Mouse (Mus musculus): ENCODE measurements around the gene Ykt6. TPM values are rescaled to one million over a fixed set of nuclear protein-coding genes. Genes with fewer than 3 reads are reported as not detected.

Gene Ykt6
- total and polyA plus RNA-seq, 3 experiments = 79.8 to 117 (median 95.8) TPM

- no peak overlapping the region for H3K27ac ChIP-seq (ENCODE audit: insufficient read depth, low read depth)
- no peaks in the 10 kb centered on the region for H3K9me3 ChIP-seq (replicated peaks; ENCODE audit: low read length)
- peaks cover 34% of the 10 kb centered on the region for H3K79me2 ChIP-seq (replicated peaks; ENCODE audit: control insufficient read depth, extremely low read depth, insufficient read depth, poor library complexity, severe bottlenecking)
- DNase-seq (ENCODE audit: extremely low read depth) = no peak
- dilution Hi-C loops (cut with MboI; ENCODE audit: extremely low pct_ligation_motif_present, extremely low pct_unique_long_range_greater_than_20kb, low sequenced_read_pairs) = no loop called here
- in situ Hi-C loops (cut with MboI; ENCODE audit: low pct_ligation_motif_present, low pct_unique_long_range_greater_than_20kb, low sequenced_read_pairs) = no loop called here
- H3K9ac ChIP-seq (ENCODE audit: insufficient read depth, low read depth) = no peak overlapping the region
- no peak overlapping the region for H3K4me2 ChIP-seq (ENCODE audit: insufficient read depth, low read depth, poor library complexity, severe bottlenecking)
- TF ChIP-seq ZC3H11A (IDR thresholded peaks at IDR 0.05; ENCODE audit: low read depth, low read length) = no peak
- TF ChIP-seq POLR2AphosphoS2 (IDR thresholded peaks at IDR 0.05; ENCODE audit: low read depth, low read length) = no peak
- no peak for TF ChIP-seq NELFE (IDR thresholded peaks at IDR 0.05; ENCODE audit: low read depth, low read length)
- no peak for TF ChIP-seq ETS1 (conservative IDR thresholded peaks at IDR 0.05; ENCODE audit: low read depth, low read length)
- TF ChIP-seq TCF12 (IDR thresholded peaks at IDR 0.05; ENCODE audit: low read depth, low read length) = no peak
- TF ChIP-seq CHD2 (IDR thresholded peaks at IDR 0.05; ENCODE audit: low read length) = no peak
- TF ChIP-seq ELF1 (IDR thresholded peaks at IDR 0.05; ENCODE audit: low read depth, low read length) = no peak
- TF ChIP-seq ZNF384 (IDR thresholded peaks at IDR 0.05; ENCODE audit: low read depth, low read length) = no peak
- TF ChIP-seq MYC (IDR thresholded peaks at IDR 0.05; ENCODE audit: low read depth, low read length) = no peak
- no peak for TF ChIP-seq GABPA (IDR thresholded peaks at IDR 0.05; ENCODE audit: insufficient replicate concordance, low read depth, low read length)
- TF ChIP-seq JUN (IDR thresholded peaks at IDR 0.05; ENCODE audit: insufficient read depth, low read depth, low read length) = no peak
- TF ChIP-seq PAX5 (IDR thresholded peaks at IDR 0.05; ENCODE audit: low read length) = no peak
- H3K27me3 ChIP-seq (replicated peaks) = no peaks in the 10 kb centered on the region
- H3K4me3 ChIP-seq (replicated peaks in 1 of 3; ENCODE audit: low read depth in 2 of 3, low read length in 2 of 3, poor library complexity in 1 of 3) = no peak overlapping the region
- peaks cover 9 to 21% of the 10 kb centered on the region in 2 experiments for H3K4me1 ChIP-seq (ENCODE audit: control insufficient read depth in 1 of 2, insufficient read depth in 2 of 2)
- H3K36me3 ChIP-seq (replicated peaks in 1 of 2; ENCODE audit: control insufficient read depth in 1 of 2, insufficient read depth in 1 of 2, low read length in 1 of 2) = peaks cover 60 to 76% of the 10 kb centered on the region in 2 experiments
Observed at GRCm38 (mm10) chr11:5960051-5960450, 4.6 kb downstream of the Ykt6 start.

- in situ Hi-C loops (cut with MboI; ENCODE audit: low pct_ligation_motif_present, low pct_unique_long_range_greater_than_20kb, low sequenced_read_pairs) (no loop called here), dilution Hi-C loops (cut with MboI; ENCODE audit: extremely low pct_ligation_motif_present, extremely low pct_unique_long_range_greater_than_20kb, low sequenced_read_pairs) (no loop called here)
- H3K9ac ChIP-seq (ENCODE audit: insufficient read depth, low read depth) = no peak overlapping the region
- no peaks in the 10 kb centered on the region for H3K4me1 ChIP-seq (ENCODE audit: control insufficient read depth in 1 of 2, insufficient read depth in 2 of 2)
- H3K4me2 ChIP-seq (ENCODE audit: insufficient read depth, low read depth, poor library complexity, severe bottlenecking) = no peak overlapping the region
- H3K27ac ChIP-seq (ENCODE audit: insufficient read depth, low read depth) = no peak overlapping the region
- TF ChIP-seq CTCF (conservative IDR thresholded peaks at IDR 0.05 in 1 of 2, IDR thresholded peaks at IDR 0.05 in 1 of 2; ENCODE audit: low read depth in 2 of 2, low read length in 2 of 2) (no peak), USF1 (IDR thresholded peaks at IDR 0.05; ENCODE audit: low read depth, low read length) (no peak), MAZ (IDR thresholded peaks at IDR 0.05; ENCODE audit: low read depth, low read length) (no peak), TBP (conservative IDR thresholded peaks at IDR 0.05; ENCODE audit: low read depth, low read length) (no peak), RCOR1 (conservative IDR thresholded peaks at IDR 0.05; ENCODE audit: low read depth, low read length) (no peak), GABPA (IDR thresholded peaks at IDR 0.05; ENCODE audit: insufficient replicate concordance, low read depth, low read length) (no peak), SMC3 (IDR thresholded peaks at IDR 0.05; ENCODE audit: low read depth, low read length) (no peak), IRF4 (IDR thresholded peaks at IDR 0.05; ENCODE audit: low read depth, low read length) (no peak), ETS1 (conservative IDR thresholded peaks at IDR 0.05; ENCODE audit: low read depth, low read length) (no peak)
- no peak overlapping the region for H3K4me3 ChIP-seq (replicated peaks in 1 of 3; ENCODE audit: low read depth in 2 of 3, low read length in 2 of 3, poor library complexity in 1 of 3)
- H3K27me3 ChIP-seq (replicated peaks) = no peaks in the 10 kb centered on the region
- no peaks in the 10 kb centered on the region for H3K79me2 ChIP-seq (replicated peaks; ENCODE audit: control insufficient read depth, extremely low read depth, insufficient read depth, poor library complexity, severe bottlenecking)
- no peak for DNase-seq (ENCODE audit: extremely low read depth)
- no peaks in the 10 kb centered on the region for H3K9me3 ChIP-seq (replicated peaks; ENCODE audit: low read length)
- H3K36me3 ChIP-seq (replicated peaks in 1 of 2; ENCODE audit: control insufficient read depth in 1 of 2, insufficient read depth in 1 of 2, low read length in 1 of 2) = peaks cover 73 to 98% of the 10 kb centered on the region in 2 experiments
Observed at GRCm38 (mm10) chr11:5965865-5966264, 10.4 kb downstream of the Ykt6 start.
